Mouse (Mus musculus): Measurements from ENCODE around the gene Ankib1. TPM values are rescaled to one million over a fixed set of nuclear protein-coding genes. Genes with fewer than 3 reads are reported as not detected.
"Not testable (repeated sequence)": the region's sequence is repeated elsewhere in the genome, so short reads cannot be mapped to it uniquely, and the experiment has no call there.

The Ankib1 gene
- total RNA-seq, 2 experiments from 2014 or later, result 64.3 to 67.9 TPM

DNA sequence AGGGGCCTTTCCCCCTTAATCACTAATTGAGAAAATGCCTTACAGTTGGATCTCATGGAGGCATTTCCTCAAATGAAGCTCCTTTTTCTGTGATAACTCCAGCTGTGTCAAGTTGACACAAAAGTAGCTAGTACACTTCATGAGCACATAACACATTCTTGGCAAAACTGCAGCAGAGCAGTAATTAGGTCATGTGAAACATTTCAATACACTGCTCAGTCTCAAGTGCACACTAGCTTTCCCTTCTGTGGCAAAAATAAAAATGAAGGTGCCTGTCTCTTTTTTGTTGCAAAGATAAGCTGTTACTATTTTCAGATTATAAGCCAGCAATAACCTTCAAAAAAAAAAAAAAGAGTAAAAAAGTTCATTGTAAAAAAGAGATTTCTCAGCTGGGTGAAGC lies 52.2 kb downstream of the Ankib1 start:
- DNase-seq (ENCODE audit: extremely low spot score in 1 of 2, low spot score in 2 of 2); intact Hi-C loops (cut with DNase I): not testable (repeated sequence)

DNA sequence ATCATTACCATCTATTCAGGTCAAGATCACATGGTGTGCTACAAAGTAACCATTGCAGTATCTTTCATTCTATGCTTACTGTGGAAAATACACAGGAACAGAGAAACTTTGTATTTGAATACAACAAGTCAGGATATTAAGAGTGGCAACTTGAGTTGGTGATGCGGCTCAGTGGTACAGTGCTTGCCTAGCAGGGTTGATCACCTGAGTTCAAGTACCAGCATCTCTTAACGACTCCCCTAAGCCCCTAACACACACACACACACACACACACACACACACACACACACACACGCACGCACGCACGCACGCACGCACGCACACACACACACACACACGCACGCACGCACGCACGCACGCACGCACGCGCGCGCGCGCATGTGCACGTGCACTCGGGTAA lies 69.9 kb downstream of the Ankib1 start:
- DNase-seq (ENCODE audit: extremely low spot score in 1 of 2, low spot score in 2 of 2); intact Hi-C loops (cut with DNase I): not testable (repeated sequence)

DNA sequence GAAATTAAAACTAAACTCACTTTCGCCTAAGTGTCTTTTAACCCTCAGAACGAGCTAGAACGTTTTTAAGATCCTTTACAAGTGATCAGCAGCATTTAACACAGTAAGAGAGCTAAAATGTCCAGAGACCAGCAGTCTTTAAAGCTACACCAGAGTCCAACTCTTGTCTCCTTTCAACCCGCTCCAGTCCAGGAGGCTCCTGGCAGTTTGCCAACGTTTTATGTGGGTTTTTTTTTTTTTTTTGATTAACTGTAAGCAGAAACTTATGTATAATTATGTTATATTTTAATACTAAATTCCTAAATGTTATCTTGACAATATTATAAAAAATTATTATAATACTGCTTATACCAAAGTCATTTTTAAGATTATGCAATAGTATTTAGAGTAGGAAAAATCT lies 73.9 kb downstream of the Ankib1 start:
- DNase-seq (ENCODE audit: extremely low spot score in 1 of 2, low spot score in 2 of 2), result no peak
- intact Hi-C loops (cut with DNase I), result no loop called here

DNA sequence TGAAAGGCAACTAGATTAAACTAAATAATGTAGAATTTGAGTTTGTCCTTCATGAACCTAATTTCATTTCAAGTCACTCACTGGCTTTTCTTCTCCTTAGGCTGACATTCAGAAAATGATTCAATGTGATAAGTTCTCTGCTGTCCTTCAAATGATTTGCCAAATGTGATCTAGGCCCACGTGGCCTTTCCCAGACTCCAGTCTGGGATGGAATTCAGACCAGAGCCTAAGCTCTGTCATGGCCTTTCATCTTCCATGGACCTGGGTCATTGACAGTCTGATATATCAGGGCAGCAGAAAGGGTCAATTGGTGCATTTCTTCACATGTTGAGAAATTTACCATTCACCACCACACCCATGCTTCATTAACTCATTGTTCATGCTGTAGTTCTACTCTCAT lies 77.2 kb downstream of the Ankib1 start:
- intact Hi-C loops (cut with DNase I), result no loop called here
- DNase-seq (ENCODE audit: extremely low spot score in 1 of 2, low spot score in 2 of 2), result no peak

DNA sequence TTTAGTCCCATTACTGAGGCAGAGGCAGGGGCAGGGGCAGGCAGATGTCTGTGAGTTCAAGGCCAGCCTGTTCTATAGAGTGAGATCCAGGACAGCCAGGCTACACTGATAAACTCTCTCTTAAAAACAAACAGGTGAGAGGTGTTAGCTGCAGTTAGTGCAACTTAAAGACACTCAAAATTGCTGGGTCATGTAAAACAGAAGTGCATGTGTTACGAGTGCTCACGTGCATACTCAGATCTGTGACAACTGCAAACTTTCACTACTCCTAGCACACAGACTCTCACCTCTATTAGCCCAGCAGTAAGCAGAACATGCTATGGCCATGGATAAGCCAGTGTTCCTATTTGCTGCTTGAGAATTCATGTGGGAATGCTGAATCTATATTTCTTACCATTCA lies 79.3 kb downstream of the Ankib1 start:
- no peak for DNase-seq (ENCODE audit: extremely low spot score in 1 of 2, low spot score in 2 of 2)
- intact Hi-C loops (cut with DNase I), result no loop called here

DNA sequence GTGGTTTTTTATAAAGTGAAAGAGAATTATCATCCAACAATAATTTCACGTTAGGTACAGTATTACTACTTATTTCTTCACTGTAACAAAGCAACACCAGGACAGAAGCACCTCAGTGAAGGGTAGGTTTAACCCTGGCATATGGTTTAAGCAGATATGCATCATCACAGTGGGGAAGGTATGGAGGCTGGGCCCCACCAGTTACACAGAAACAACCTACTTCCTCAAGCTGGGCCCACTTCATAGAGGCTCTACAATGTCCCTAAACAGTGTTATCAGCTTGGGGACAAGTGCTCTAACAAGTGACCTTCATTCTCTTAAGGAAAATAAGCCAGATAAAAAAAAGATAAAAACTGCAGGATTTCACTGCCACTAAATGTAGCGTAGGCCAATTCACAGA lies 79.9 kb downstream of the Ankib1 start:
- intact Hi-C loops (cut with DNase I), result no loop called here
- no peak for DNase-seq (ENCODE audit: extremely low spot score in 1 of 2, low spot score in 2 of 2)

DNA sequence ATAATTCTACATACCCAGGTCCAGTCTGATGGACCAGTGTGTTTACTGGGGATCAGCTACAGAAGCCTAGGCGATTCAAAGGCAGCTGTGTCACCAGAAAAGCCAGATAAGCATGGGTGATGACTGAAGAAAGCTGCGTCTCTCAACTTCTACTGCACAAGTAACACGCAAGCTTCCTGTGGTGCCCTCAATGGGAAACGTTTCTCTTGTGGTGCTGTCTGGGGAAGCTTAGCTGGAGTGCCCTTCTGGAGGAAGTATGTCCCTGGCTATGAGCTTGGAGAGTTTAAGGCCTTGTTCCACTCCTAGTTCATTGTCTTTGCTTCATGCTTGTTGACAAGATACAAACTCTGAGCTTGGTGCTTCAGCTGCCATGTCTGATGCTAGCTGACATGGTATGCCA lies 83.4 kb downstream of the Ankib1 start:
- intact Hi-C loops (cut with DNase I), result no loop called here
- no peak for DNase-seq (ENCODE audit: extremely low spot score in 1 of 2, low spot score in 2 of 2)

DNA sequence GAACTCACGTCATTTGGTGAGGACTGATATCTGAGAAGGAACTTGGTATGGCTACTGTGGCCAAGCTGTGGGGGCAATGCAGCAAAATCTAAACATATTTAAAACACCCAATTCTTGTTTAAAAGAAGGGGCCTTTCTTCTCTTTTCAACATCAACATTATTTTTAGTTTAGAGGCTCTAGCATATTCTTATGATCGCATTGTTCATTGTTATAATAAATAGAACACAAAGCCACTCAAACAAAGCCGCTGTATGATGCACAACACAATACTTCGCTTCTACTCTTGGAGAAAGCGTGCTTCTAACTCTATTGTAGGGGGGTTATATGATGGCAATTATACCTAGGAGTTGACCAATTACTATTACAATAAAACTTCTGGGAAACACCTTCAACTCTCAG lies 86.9 kb downstream of the Ankib1 start:
- no peak for DNase-seq (ENCODE audit: extremely low spot score in 1 of 2, low spot score in 2 of 2)
- intact Hi-C loops (cut with DNase I), result no loop called here

DNA sequence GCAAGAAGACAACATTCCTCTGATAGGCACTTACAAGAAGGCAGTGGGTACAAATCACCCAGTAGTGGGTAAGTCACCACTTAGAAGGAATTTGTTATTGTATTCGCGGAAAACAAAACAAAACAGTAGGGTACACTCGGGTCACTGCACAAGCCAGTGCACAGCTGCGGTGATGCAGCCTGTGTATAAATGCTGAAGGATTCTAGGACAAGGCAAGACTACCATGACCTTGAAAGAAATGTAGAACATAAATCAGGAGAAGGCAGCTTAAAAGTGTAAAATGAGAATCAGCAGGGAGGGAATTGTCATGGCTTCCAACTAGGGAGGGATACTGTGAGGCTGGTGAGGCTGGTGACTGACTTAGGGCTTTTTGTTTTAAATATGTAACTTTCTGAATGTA lies 100.5 kb downstream of the Ankib1 start:
- DNase-seq (ENCODE audit: extremely low spot score in 1 of 2, low spot score in 2 of 2), result no peak
- intact Hi-C loops (cut with DNase I), result no loop called here

DNA sequence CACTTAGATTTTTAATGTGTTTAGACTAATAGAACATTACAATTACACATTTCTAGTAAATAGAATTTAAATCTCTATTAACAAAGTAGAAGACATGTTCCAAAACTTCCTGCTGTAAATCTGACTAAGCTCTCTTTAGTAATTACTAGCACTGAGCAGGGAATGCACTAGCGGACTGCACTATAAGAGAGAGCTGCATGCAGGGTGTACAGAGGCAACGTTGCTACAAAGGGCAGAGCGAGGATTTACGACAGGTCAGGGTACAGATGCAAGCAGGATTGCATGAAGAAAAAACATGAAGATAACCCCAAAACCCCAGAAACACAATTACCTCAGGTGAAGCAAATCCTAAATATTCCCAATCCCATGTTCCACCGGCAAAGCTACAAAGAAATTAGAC lies 102.7 kb downstream of the Ankib1 start:
- intact Hi-C loops (cut with DNase I), result no loop called here
- no peak for DNase-seq (ENCODE audit: extremely low spot score in 1 of 2, low spot score in 2 of 2)

DNA sequence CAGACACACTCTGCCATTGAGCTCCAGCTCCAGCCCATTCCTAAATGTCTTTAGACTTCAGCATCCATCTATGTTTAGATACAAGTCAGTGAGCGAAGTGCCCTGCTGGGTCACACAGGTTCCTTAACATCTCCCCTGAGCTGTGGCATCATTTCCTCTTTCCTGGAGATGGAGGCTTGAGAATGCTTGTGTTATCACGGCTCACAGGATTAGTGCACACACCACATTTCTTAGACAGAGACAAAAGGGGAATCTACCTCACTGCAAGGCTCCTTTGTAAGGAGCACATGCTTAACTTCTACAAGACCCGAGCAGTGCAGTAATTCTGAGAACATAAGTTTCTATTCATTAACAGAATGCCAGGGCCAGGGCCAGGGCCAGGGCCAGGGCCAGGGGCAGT lies 106.7 kb downstream of the Ankib1 start:
- no peak for DNase-seq (ENCODE audit: extremely low spot score in 1 of 2, low spot score in 2 of 2)
- intact Hi-C loops (cut with DNase I), result no loop called here

DNA sequence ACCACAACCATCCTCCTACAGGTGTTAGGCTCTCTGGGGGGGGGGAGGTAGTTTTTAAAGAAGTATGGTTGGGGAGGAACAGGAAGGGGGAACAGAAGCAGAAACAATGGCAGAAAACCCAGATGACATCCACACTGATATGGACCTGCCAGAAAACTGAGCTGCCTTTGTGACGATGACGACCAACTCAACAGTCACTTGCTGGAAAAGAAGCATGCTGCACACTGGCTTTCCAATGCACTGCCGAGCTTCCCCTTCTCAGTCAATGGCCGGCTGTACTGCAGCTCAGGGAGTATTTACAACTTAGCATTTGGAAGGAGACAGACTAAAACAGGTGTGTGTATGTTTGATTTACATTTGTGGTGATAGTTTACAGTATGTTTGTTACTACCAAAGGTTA lies 107.5 kb downstream of the Ankib1 start:
- DNase-seq (ENCODE audit: extremely low spot score in 1 of 2, low spot score in 2 of 2), result no peak
- intact Hi-C loops (cut with DNase I), result no loop called here

DNA sequence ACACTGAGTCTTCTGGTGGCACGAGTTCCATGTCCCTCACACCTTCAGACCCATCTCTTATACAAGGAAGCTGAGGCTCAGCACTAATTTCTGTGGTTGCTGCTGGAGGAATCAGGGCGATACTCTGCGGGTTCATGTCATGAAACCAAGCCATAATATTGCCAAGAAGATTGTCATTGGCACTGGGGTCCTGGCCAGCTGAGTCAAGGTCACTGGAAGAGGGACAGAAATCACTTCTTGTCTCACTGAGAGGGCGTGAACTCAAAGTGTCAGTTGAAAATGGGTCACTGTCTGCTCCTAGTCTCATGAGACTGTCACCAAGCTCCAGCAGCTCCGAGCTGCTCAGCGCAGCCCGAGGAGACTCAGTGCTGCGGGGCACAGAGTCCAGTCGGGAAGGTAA lies 109.8 kb downstream of the Ankib1 start:
- no peak for DNase-seq (ENCODE audit: extremely low spot score in 1 of 2, low spot score in 2 of 2)
- intact Hi-C loops (cut with DNase I), result no loop called here

DNA sequence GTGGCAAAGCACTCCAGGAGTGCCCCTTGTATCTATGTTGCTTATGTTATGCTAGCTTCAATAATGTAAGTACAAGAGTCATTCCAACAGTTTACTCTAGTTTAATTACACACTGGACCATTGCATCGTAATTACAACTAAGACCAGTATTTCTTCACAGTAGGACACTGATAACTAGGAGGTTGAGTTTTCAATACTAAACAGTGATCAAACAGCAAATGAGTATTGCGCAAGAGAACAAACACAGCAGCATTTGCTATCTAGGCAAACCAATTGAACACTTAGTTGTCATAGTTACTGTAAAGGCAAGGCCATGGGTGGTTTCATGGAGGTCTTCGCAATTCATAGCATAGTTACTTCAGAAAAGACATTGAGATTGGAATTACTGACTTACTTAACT lies 111.4 kb downstream of the Ankib1 start:
- intact Hi-C loops (cut with DNase I), result no loop called here
- no peak for DNase-seq (ENCODE audit: extremely low spot score in 1 of 2, low spot score in 2 of 2)

DNA sequence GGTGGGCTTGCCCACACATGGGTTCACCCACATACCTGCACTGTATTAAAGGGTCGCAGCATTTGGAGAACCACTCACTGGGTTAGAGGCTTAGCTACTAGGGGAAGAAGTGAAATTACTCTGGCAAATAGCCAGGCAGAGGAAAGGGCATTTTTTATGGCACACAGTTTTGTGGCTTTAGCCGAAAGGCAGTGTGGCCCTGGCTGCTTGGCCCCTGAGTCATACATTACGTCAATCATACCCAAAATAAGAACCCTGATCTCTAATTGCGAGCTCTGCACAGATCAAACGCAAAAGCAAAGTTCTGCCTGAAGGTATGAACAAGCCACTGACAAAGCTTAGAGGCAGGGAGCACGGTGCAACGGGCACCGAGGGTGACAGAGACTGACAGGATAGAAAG lies 114.4 kb downstream of the Ankib1 start:
- intact Hi-C loops (cut with DNase I), result no loop called here
- DNase-seq (ENCODE audit: extremely low spot score in 1 of 2, low spot score in 2 of 2), result no peak

DNA sequence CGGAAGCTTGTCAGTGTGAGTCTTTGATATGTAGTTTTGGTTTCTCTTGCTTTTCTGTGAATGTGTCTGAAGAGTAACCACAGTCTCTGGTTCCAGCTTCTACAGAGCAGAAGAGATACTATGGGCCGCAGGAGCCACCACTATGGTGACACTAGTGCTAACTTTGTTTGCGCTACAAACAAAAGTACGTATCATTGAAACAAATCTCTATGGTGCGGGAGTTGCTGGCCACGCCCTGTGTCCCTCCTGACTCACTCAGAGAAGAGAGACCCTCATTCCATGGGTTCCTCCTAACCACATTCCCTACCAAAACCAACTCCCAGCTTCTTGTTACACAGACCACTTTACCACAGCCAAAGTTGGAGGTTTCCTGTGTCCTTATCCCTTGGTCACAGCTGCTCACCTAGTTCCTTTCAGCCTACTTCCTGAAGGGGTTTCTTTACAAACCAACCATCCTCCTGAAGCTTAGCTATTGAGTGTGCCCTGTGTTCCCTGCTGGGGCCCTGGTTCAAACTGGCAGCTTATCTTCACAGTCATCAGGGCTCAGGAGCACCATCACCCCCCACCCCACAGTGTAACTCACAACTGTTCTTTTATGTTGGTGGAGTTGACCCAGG lies 132.7 kb downstream of the Ankib1 start:
- intact Hi-C loops (cut with DNase I), result no loop called here
- no peak for DNase-seq (ENCODE audit: extremely low spot score in 1 of 2, low spot score in 2 of 2)

DNA sequence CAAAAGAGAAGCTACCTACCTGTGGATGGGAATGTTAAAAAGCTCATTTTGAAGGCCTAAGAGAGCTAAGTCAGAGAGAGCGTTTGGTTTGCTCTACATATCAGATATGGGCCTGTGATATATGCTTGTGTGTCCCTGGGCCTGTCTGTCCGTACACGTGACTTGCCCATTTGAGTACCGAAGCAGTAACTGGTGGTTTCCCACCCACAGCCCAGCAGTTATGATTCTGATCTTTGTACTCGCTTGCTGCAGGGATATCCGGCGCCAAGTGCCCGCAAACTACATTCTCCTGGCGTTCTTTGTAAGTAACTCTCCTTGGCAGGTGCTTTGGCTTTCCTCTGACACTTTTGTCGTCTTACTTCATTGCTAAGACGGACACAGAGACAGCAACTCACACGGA lies 136.1 kb downstream of the Ankib1 start:
- intact Hi-C loops (cut with DNase I), result no loop called here

DNA sequence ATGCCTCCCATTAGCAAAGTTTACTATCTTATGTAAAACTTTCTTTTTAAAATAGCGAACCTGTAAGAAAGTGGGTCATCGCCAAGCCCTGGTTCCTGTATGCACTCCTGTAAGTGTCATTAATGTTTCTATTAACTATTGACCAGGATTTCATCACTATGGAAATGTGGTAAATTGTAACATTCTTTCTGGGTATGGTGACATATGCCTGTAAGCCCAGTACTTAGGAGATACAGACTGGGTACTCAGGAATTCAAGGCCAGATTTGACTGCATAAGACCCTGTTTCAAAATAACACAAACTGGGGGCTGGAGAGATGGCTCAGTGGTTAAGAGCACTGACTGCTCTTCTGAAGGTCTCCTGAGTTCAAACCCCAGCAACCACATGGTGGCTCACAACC lies 137.5 kb downstream of the Ankib1 start:
- intact Hi-C loops (cut with DNase I), result no loop called here
- DNase-seq (ENCODE audit: extremely low spot score in 1 of 2, low spot score in 2 of 2), result no peak

More for the DNA sequence above, 136.1 kb downstream of the Ankib1 start:
- DNase-seq (ENCODE audit: extremely low spot score in 1 of 2, low spot score in 2 of 2), result no peak

DNA sequence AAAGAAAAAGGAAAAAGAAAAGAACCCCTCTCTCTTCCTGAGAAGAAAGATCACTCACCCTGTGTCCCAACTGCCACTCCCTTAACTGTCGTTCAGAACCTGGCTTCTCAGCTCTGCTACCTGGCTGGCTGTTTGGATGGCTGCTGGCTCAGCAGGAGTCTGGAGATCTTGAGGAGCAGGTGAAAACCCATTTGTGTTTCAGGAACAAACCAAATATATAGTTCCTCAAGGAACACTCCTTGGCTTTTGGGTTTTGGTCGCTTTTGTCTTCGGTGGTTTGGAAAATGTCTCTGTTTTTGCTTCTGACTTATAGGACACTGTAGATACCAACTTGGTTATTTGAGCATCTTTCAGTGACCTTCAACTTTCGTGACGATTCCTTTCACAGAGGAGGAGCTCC lies 145.6 kb downstream of the Ankib1 start, which contains the start of gene Gatad1:
Gene Gatad1, minus strand, starts transcription at position 101 of the 400 bp plus-strand sequence.
- DNase-seq (ENCODE audit: extremely low spot score in 1 of 2, low spot score in 2 of 2), result no peak
- intact Hi-C loops (cut with DNase I), result no loop called here

DNA sequence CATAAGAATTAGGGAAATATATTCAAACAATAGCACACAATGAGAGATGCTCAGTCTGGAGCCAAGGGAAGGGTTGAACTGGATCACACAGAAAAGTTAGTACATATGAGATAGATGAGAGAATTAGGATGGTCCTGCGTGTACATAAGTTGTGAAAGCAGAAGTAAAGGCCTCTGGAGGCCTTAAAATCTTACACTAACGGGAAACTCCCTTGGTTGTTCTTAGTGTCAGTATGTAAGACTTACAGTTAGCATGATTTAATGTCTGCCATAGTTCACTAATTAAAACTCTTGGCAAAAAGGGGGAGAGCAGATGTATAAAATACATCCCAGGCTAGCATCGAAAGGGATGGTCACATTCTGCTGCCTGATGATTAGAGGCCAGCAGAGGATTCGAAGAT lies 148.9 kb downstream of the Ankib1 start:
- intact Hi-C loops (cut with DNase I), result no loop called here
- no peak for DNase-seq (ENCODE audit: extremely low spot score in 1 of 2, low spot score in 2 of 2)

DNA sequence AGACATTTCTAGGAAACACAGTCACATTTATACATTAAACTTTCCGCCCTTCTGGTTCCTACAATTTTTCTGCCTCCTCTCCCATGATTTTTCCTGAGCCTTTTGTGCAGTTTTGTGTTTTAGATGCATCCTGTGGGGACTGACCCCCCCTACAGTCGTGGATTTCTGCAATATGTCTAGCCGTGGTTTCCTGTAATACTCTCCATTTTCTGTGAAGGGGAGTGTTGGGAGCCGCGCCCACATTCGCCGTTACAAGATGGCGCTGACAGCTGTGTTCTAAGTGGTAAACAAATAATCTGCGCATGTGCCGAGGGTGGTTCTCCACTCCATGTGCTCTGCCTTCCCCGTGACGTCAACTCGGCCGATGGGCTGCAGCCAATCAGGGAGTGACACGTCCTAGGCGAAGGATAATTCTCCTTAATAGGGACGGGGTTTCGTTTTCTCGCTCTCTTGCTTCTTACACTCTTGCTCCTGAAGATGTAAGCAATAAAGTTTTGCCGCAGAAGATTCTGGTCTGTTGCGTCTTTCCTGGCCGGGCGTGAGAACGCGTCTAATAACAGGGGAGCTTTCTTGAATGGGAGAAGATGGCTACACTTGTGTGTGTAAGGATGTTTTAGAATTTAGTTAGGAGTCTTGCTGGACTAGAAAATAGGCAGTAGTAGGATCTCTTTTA lies 149.7 kb downstream of the Ankib1 start:
- intact Hi-C loops (cut with DNase I), result not testable (repeated sequence)

More for the DNA sequence above, 149.7 kb downstream of the Ankib1 start:
- DNase-seq (ENCODE audit: extremely low spot score in 1 of 2, low spot score in 2 of 2), result not testable (repeated sequence)
